Mouse (Mus musculus): ENCODE data around the gene 9530053A07Rik. TPM values are rescaled to one million over a fixed set of nuclear protein-coding genes. Genes with fewer than 3 reads are reported as not detected.

The 9530053A07Rik gene
- polyA plus RNA-seq, 1 experiment: 0.57 TPM

- Histone ChIP-seq H3K36me3 (ENCODE audit: control insufficient read depth, insufficient read depth, low read length) (no peaks in the 10 kb centered on the region), H3K4me3 (ENCODE audit: low read depth, low read length) (no peak overlapping the region), H3K27me3 (ENCODE audit: control insufficient read depth, insufficient read depth, low read length) (no peaks in the 10 kb centered on the region), H3K4me1 (ENCODE audit: control insufficient read depth, insufficient read depth, insufficient read length, low read length) (no peaks in the 10 kb centered on the region), H3K27ac (ENCODE audit: insufficient read depth, low read depth, low read length) (no peak overlapping the region)
- 52% methylated on average over 6 of the region's 6 CpGs for WGBS
- TF ChIP-seq CTCF (IDR thresholded peaks at IDR 0.05; ENCODE audit: extremely low read depth, insufficient read length, insufficient replicate concordance, low read depth, low read length): no peak
- TF ChIP-seq POLR2A (IDR thresholded peaks at IDR 0.05; ENCODE audit: low read depth, low read length): no peak
Observed at GRCm38 (mm10) chr7:28159292-28159691, 30.0 kb downstream of the 9530053A07Rik start.

GRCm38 (mm10) chr7:28159893-28160292, 30.6 kb downstream of the 9530053A07Rik start:
- Histone ChIP-seq H3K27me3 (ENCODE audit: control insufficient read depth, insufficient read depth, low read length) (no peaks in the 10 kb centered on the region), H3K4me1 (ENCODE audit: control insufficient read depth, insufficient read depth, insufficient read length, low read length) (no peaks in the 10 kb centered on the region), H3K27ac (ENCODE audit: insufficient read depth, low read depth, low read length) (no peak overlapping the region), H3K4me3 (ENCODE audit: low read depth, low read length) (no peak overlapping the region), H3K36me3 (ENCODE audit: control insufficient read depth, insufficient read depth, low read length) (no peaks in the 10 kb centered on the region)
- TF ChIP-seq CTCF (IDR thresholded peaks at IDR 0.05; ENCODE audit: extremely low read depth, insufficient read length, insufficient replicate concordance, low read depth, low read length) (no peak), POLR2A (IDR thresholded peaks at IDR 0.05; ENCODE audit: low read depth, low read length) (no peak)
- 90% methylated on average over 3 of the region's 3 CpGs for WGBS

GRCm38 (mm10) chr7:28161163-28161749, 32.0 kb downstream of the 9530053A07Rik start:
- H3K4me3 ChIP-seq (ENCODE audit: low read depth, low read length): no peak overlapping the region
- no peak for TF ChIP-seq CTCF (IDR thresholded peaks at IDR 0.05; ENCODE audit: extremely low read depth, insufficient read length, insufficient replicate concordance, low read depth, low read length)
- no peak for TF ChIP-seq POLR2A (IDR thresholded peaks at IDR 0.05; ENCODE audit: low read depth, low read length)
- H3K36me3 ChIP-seq (ENCODE audit: control insufficient read depth, insufficient read depth, low read length): no peaks in the 10 kb centered on the region
- no peaks in the 10 kb centered on the region for H3K4me1 ChIP-seq (ENCODE audit: control insufficient read depth, insufficient read depth, insufficient read length, low read length)
- H3K27ac ChIP-seq (ENCODE audit: insufficient read depth, low read depth, low read length): no peak overlapping the region
- WGBS: 13% methylated on average over 9 of the region's 9 CpGs
- no peaks in the 10 kb centered on the region for H3K27me3 ChIP-seq (ENCODE audit: control insufficient read depth, insufficient read depth, low read length)

GRCm38 (mm10) chr7:28165406-28165805, 36.1 kb downstream of the 9530053A07Rik start:
- TF ChIP-seq CTCF (IDR thresholded peaks at IDR 0.05; ENCODE audit: extremely low read depth, insufficient read length, insufficient replicate concordance, low read depth, low read length) (peak; percentile 18; the same call in 1 of the 2 replicates), POLR2A (IDR thresholded peaks at IDR 0.05; ENCODE audit: low read depth, low read length) (no peak)
- no peak overlapping the region for H3K4me3 ChIP-seq (ENCODE audit: low read depth, low read length)
- no peaks in the 10 kb centered on the region for H3K27me3 ChIP-seq (ENCODE audit: control insufficient read depth, insufficient read depth, low read length)
- no peak overlapping the region for H3K27ac ChIP-seq (ENCODE audit: insufficient read depth, low read depth, low read length)
- H3K4me1 ChIP-seq (ENCODE audit: control insufficient read depth, insufficient read depth, insufficient read length, low read length): no peaks in the 10 kb centered on the region
- WGBS: 86% methylated on average over 6 of the region's 6 CpGs
- H3K36me3 ChIP-seq (ENCODE audit: control insufficient read depth, insufficient read depth, low read length): no peaks in the 10 kb centered on the region

GRCm38 (mm10) chr7:28168320-28169115, 39.3 kb downstream of the 9530053A07Rik start:
- WGBS: 2% methylated on average over 9 of the region's 9 CpGs
- Histone ChIP-seq H3K27ac (ENCODE audit: insufficient read depth, low read depth, low read length) (peak overlapping the region; percentile 59), H3K4me3 (ENCODE audit: low read depth, low read length) (peak overlapping the region; percentile 89), H3K4me1 (ENCODE audit: control insufficient read depth, insufficient read depth, insufficient read length, low read length) (peaks cover 5% of the 10 kb centered on the region; the same call in 1 of the 2 replicates), H3K27me3 (ENCODE audit: control insufficient read depth, insufficient read depth, low read length) (no peaks in the 10 kb centered on the region), H3K36me3 (ENCODE audit: control insufficient read depth, insufficient read depth, low read length) (no peaks in the 10 kb centered on the region)
- no peak for TF ChIP-seq POLR2A (IDR thresholded peaks at IDR 0.05; ENCODE audit: low read depth, low read length)
- peak; percentile 87 for TF ChIP-seq CTCF (IDR thresholded peaks at IDR 0.05; ENCODE audit: extremely low read depth, insufficient read length, insufficient replicate concordance, low read depth, low read length)

GRCm38 (mm10) chr7:28169489-28170422, 40.5 kb downstream of the 9530053A07Rik start, which contains the start of gene Fbl:
Fbl (plus strand) TSS chr7:28169710.
- Histone ChIP-seq H3K4me1 (ENCODE audit: control insufficient read depth, insufficient read depth, insufficient read length, low read length) (peaks cover 5% of the 10 kb centered on the region; the same call in 1 of the 2 replicates), H3K36me3 (ENCODE audit: control insufficient read depth, insufficient read depth, low read length) (no peaks in the 10 kb centered on the region), H3K4me3 (ENCODE audit: low read depth, low read length) (peak within 1 kb of the TSS; percentile 89), H3K27ac (ENCODE audit: insufficient read depth, low read depth, low read length) (peak within 1 kb of the TSS; percentile 62), H3K27me3 (ENCODE audit: control insufficient read depth, insufficient read depth, low read length) (no peaks in the 10 kb centered on the region)
- WGBS: under 1% methylated on average over 80 of the region's 80 CpGs
- TF ChIP-seq CTCF (IDR thresholded peaks at IDR 0.05; ENCODE audit: extremely low read depth, insufficient read length, insufficient replicate concordance, low read depth, low read length) (no peak), POLR2A (IDR thresholded peaks at IDR 0.05; ENCODE audit: low read depth, low read length) (peak; percentile 69)

Measured in small intestine, adult 2 months (tissue).